Mouse (Mus musculus) CH12F3 (cell line): ENCODE measurements around the gene Ccdc32.
"Not testable (repeated sequence)": the region's sequence is repeated elsewhere in the genome, so short reads cannot be mapped to it uniquely, and the experiment has no call there.

Experiments
- in situ Hi-C: fragments of 300-500 bp; cut with MboI; formaldehyde crosslinking; loops from 2 replicates; pipeline ENCODE4 v1.14.3; 2020; ENCODE audit warnings: low sequenced_read_pairs

Gene Ccdc32

DNA sequence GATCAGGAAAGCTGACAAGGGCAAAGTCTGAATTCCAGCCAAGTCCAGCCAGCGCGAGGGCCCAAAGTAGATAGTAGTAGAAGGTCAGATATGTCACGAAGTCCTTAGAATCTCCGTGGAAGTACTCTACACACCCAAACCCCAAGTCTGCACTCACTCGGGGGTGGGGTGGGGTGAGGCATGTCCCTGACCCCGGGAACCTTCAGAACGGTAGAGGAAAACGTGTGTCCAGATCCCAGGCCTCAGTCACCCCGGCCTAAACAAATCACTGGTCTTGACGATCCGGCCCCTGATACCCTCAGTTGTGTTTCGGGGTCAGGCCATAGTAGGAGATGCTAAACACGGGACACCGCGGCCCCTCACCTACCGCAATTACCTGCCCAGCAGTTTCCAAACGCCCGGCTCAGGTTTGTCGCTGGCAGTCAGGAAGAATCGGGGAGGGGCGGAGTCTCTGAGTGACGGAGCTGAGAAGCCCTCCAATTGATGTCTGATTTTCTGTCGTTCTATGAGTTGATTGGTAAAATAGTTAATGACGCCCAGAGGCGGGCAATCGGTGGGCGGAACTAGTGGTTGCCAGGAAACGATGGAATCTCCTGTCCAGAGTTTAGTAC is at the start of gene Ccdc32:
Gene Ccdc32, minus strand, starts transcription at position 453 of the 611 bp plus-strand sequence.
- in situ Hi-C loops, result no loop called here

GRCm38 (mm10) chr2:119072397-119072796 is 43.2 kb upstream of the Ccdc32 start:
- in situ Hi-C loops, result no loop called here

GRCm38 (mm10) chr2:119060139-119060538 is 30.9 kb upstream of the Ccdc32 start:
- in situ Hi-C loops, result no loop called here

- in situ Hi-C loops, result no loop called here
These were observed 21.0 kb upstream of the Ccdc32 start for GRCm38 (mm10) chr2:119050132-119050650.

- in situ Hi-C loops, result no loop called here
These were observed 18.7 kb upstream of the Ccdc32 start for GRCm38 (mm10) chr2:119047849-119048248.

DNA sequence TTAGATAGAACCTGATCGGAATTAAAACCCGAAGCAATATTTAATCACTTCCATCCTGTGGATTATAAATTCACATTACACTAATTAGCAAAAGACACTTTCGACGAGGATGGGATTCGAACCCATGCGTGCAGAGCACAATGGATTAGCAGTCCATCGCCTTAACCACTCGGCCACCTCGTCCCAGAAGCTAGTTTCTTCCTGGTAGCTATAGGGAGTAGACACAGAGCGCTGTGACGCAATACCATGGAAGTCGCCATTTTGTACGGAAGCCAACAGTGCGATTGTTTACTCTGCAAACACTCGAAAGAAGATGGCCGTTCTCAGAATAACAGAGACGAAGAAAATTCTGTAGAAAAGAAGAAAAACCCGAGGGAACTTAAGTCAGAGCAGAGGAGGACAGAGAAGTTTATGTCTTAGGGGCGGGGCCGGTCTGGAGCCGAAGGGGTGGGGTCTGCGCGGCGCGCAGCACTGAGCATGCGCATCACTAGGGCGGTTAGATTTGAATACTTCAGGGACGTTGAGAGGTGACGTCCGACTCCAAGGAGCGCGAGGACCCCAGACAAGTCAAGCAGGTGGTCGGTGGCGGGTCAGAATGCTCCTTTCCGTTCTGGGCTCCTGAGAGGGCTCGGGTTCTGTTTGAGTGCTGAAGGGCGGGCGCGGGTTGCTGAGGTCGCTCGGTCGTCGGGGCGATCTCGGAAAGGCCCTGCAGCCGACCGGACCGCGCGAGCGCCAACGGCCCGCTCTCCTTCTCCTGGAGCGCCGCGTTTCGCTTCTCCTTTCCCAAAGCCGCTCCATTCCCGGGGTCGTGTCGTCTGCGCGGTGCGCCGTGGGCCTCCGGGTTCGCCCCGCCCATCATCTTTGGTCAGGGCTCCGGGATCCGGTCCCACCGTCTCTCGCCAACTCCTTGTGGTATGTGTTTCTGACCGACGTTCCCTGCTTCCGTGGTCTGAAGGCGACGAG is 17.7 kb upstream of the Ccdc32 start, which contains the start of gene Knl1:
Gene Knl1, plus strand, starts transcription at position 471 of the 963 bp plus-strand sequence.
- in situ Hi-C loops, result no loop called here

DNA sequence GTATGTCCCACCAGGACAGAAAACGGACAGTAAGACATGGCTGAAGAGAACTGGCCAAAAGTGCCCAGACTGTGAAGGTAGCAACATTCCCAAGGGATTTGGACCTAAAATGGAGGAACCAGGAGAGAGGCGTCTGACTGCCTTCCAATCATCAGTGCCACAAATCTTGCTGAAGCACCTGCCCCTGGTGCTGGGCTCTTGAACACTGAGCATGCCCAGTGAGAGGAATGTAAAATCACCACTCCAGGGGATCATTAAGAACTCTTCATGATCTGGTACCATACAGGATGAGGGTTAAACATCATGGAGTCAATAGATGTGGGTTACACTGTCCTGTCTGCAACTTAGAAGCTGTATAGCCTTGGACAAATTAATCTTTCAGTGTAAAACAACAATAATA is 16.0 kb upstream of the Ccdc32 start:
- in situ Hi-C loops, result no loop called here

DNA sequence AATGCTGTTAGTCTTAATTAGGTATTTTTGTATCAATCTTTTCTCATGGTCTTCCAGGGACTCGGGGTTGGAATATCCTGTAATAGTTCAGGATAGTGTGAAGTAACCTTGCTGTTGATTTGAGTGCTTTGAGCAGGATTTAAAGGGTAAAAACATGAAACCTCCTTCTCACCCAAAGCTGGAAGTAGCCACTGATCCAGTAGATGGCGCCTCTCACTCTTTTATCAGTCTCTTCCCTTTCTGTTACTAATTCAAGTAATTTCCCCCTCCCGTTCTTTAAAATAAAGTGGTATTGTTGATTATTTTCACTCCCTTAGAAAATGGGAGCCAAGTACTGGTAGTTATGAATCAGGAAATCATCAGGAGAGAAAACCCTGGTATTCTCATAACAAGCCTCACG is 11.7 kb upstream of the Ccdc32 start:
- in situ Hi-C loops, result no loop called here

- in situ Hi-C loops, result no loop called here
These were observed 6.2 kb upstream of the Ccdc32 start for GRCm38 (mm10) chr2:119035397-119035745.

GRCm38 (mm10) chr2:119034656-119035396 is 5.6 kb upstream of the Ccdc32 start, which contains the start of gene Rpusd2:
TSS of gene Rpusd2 (plus strand) at chr2:119034790.
- in situ Hi-C loops, result no loop called here

- in situ Hi-C loops, result no loop called here
These were observed 3.0 kb upstream of the Ccdc32 start for GRCm38 (mm10) chr2:119032191-119032590.

DNA sequence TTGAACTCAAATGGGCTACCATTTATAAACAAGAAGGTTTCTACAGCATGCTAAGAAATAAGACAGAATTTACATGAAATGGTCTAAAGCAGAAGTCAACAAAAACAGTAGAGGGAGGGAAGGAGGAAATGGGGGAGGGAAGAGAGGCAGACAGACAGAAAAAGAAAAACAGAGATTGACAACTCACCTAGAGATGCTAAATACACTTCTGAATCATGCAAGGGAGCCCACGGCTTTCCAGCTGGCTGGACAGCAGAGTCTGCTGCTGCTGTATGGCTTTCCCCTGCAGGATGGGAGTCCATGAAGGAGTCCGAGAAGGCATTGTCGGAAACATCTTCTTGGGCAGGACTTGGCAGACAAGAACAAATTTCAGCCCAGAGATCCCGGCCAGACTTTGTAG is 2.2 kb downstream of the Ccdc32 start:
- in situ Hi-C loops, result no loop called here

DNA sequence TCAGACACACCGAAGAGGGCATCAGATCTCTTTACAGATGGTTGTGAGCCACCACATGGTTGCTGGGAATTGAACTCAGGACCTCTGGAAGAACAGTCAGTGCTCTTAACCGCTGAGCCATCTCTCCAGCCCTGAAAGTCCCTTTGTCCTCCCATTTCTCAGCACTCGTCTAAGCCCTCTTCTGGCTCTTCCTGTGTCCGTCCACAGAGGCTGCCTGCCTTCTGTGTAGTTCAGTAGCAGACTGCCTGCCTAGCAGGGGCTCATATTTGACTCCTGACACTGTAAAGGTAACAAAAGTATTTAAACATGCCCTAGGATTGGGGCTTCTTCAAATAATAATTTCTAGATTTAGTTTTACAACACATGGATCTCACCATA is 4.0 kb downstream of the Ccdc32 start:
- in situ Hi-C loops, result no loop called here

DNA sequence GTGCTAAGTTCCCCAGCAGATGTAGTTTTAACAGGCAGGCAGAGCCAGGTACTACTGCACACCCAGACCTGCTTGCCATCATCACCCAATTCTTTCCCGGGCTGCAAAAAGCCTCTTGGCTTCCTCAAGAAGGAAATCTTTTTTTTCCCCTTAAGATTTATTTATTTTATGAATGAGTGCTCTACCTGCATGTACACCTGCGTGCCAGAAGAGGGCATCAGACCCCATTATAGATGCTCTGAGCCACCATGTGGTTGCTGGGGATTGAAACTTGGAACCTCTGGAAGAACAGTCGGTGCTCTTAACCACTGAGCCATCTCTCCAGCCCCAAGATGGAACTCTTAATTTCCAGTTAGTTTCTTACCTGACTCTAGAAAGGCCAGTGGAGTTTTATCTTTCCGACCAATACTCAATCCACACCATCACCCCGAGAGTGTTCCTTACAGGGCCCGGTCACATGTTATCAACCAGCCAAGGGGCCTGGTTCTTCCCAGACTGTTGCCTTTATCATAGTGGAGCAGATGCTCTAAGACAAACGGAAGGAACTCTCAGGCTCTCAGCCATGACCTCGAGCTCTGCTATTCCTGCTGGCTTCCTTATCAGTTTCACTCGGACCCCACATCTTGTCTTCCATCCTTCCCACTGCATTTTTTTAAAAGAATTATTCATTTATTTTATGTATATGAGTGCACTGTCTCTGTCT is 4.5 kb downstream of the Ccdc32 start:
- in situ Hi-C loops, result no loop called here

- in situ Hi-C loops, result no loop called here
These were observed 6.0 kb downstream of the Ccdc32 start for GRCm38 (mm10) chr2:119023154-119023660.

GRCm38 (mm10) chr2:119019538-119019937 is 9.7 kb downstream of the Ccdc32 start:
- in situ Hi-C loops, result no loop called here

DNA sequence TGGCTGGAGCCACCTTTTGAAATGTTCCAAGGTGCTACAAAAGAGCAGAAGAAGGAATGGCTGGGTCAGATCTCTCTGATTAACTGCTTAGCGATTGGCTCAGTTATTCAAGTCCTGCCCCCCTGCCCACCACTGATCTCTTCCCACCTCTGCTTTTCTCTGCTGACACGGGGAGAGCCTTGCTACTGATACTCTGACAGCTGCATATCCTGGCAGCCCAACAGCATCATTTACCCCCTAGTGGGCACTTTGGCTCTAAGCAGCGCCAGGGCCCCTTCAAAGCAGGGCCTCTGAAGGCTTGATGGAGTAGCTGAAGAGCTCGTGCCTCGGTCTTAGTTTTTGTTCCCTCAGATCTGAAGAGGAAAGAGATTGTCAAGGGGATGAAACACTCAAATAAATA is 10.1 kb downstream of the Ccdc32 start:
- in situ Hi-C loops, result no loop called here

DNA sequence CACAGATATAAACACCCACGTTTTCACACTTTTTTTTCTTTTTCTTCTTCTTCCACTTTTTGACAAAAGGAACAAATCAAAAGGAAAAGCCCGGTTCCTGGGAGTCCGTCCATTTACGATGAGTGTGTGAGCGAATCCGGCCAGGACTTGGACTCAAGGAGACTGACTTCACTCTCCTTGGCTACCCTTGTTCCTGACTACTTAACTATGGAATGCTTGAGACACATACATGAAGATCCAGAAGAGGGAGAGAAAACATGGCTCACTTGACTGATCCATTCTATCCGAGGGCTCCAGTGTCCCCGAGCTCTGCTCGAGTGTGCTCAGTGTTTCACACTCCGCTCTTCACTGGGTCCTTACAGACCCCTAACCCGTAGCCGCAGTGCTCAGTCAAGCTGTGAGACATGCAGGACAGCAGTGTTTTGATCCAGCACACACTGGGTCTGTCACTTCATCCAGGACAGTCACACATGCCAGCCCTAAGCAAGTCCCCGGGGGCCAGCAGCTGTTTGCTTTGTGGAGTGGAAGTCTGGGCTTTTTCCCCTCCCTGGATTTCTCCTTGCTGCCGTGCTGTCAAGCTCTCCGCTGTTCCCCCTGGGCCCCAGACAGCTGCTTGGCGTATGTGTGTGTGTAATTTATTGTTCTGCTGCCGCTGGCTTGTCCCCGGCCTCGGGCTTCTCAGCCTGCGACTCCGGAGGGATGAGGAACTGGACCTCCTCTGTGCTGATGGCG is 10.6 kb downstream of the Ccdc32 start:
- in situ Hi-C loops, result no loop called here

- in situ Hi-C loops, result no loop called here
These were observed 11.5 kb downstream of the Ccdc32 start for GRCm38 (mm10) chr2:119017647-119018046.

DNA sequence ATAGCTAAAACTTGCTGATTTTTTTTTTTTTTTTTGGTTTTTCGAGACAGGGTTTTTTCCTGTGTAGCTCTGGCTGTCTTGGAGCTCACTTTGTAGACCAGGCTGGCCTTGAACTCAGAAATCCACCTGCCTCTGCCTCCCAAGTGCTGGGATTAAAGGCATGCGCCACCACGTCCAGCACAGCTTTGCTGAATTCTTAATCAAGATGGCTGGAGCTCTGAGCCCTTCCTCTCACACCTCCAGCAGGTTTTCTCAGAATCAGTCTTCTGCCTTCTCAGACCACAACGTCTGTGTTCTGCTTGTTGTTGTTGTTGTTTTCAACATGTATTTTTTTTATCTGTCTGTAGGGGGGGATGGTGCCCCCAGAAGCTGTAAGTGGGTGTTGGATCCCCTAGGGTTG is 12.9 kb downstream of the Ccdc32 start:
- in situ Hi-C loops, result not testable (repeated sequence)
